Mouse (Mus musculus): ENCODE data around the gene Zfp526. TPM values are rescaled to one million over a fixed set of nuclear protein-coding genes. Genes with fewer than 3 reads are reported as not detected.

Gene Zfp526
- polyA plus RNA-seq, 1 experiment from 2014 or later, result 2.9 TPM

DNA sequence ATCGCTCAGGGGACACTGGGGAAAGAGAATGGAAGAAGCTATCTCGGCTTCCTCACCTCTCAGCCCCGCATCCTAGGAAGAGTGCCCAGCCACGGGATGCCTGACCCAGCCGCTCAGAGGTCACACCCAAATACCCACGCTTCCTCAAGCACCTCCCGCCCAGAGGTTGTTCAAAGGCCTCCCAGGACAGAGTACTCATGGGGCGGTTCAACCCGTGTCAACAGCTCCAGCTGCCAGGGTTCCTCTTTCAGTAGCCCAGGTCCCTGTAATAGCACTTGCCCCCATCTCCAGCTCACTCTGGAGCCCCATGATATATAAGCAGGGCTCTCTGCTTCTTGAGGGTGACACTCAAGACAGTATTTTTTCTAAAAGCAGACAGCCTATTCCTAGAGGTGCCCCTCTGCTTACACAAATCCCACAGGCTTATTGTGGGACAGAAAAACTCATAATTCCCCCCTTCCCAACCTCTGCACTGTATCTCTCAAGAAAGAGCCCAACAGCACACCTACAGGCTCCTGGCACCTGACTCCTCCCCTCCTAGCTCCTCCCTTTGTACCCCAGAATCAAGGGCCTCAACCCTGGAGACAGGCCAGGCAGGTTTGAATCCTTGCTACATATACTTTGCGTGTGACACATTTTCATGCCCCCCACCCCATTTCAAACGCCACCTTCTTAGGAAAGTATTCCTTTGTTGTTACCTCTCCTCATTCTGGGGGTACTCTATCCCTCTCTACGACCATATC lies 3.4 kb upstream of the Zfp526 start:
- Histone ChIP-seq H3K36me3 (no peaks in the 10 kb centered on the region; the same call in 1 of the 2 replicates), H3K4me1 (peaks cover 33% of the 10 kb centered on the region), H3K9ac (no peak overlapping the region), H3K4me3 (no peak overlapping the region), H3K9me3 (no peaks in the 10 kb centered on the region), H3K27me3 (replicated peaks) (no peaks in the 10 kb centered on the region), H3K4me2 (replicated peaks) (peak overlapping the region; percentile 98), H3K27ac (no peak overlapping the region)
- 63% methylated on average over 12 of the region's 12 CpGs for WGBS
- ATAC-seq (ENCODE audit: low FRiP score, low read depth), result no peak

DNA sequence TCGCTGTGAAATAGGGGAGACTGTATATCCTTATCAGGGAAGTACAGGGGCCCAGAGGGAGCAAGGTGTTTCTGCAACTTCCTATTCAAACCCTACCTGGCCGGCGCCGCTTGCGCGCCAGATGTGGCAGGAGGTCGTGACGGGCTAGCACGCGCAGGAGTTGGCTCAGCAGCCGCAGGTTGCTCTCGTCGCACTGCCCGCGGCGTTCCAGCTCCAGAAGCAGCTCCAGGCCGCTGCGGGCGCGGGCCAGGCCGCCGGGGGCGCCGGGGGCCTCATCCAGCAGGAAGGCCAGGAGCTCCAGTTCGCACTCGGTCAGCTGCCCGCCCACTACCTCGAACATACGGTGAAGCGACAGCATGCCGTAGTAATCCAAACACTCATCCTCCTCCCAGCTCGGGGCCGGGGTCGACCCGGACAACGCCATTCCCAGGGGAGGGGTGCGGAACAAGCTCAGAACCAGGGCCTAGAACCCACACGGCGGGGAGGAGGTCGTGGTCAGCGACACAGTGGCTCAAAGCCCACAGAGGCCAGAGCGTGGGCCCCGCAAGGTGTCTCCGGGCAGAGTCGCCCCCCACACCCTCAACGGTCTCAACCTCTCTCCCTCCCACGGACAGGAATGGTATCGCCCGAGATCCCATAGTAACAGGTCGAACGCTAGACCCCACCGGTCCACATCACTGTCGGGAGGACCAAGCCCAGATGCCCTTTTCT lies 2.4 kb upstream of the Zfp526 start:
- WGBS, result under 1% methylated on average over 53 of the region's 53 CpGs
- Histone ChIP-seq H3K27ac (no peak overlapping the region), H3K36me3 (peaks cover 4% of the 10 kb centered on the region), H3K9ac (peak overlapping the region; percentile 64), H3K4me1 (peaks cover 35% of the 10 kb centered on the region), H3K27me3 (replicated peaks) (no peaks in the 10 kb centered on the region), H3K4me3 (peak overlapping the region; percentile 49), H3K9me3 (no peaks in the 10 kb centered on the region), H3K4me2 (replicated peaks) (peak overlapping the region; percentile 98)
- ATAC-seq (ENCODE audit: low FRiP score, low read depth), result peak; percentile 25

DNA sequence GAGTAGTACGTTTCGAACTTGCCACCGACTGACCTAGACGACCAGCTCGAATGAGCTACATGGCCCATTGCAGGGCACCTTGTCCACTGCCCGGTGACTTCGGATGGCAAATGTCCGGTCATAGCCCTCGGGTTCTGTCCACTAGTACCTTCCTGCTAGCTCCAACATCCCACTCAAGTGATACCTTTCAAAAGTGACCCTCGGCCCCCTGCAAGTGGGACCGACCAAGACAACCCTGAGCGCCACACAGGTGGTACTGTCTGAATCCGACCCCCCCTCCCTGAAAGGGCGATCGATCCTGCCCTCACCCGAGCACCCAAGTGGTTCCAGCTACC lies 1.8 kb upstream of the Zfp526 start:
- H3K4me1 ChIP-seq, result peaks cover 35% of the 10 kb centered on the region
- H3K9ac ChIP-seq, result peak overlapping the region; percentile 64
- peak; percentile 28 for ATAC-seq (ENCODE audit: low FRiP score, low read depth)
- WGBS, result under 1% methylated on average over 16 of the region's 16 CpGs
- H3K36me3 ChIP-seq, result peaks cover 10% of the 10 kb centered on the region
- no peak overlapping the region for H3K27ac ChIP-seq
- H3K4me3 ChIP-seq, result peak overlapping the region; percentile 49
- H3K9me3 ChIP-seq, result no peaks in the 10 kb centered on the region
- no peaks in the 10 kb centered on the region for H3K27me3 ChIP-seq (replicated peaks)
- peak overlapping the region; percentile 98 for H3K4me2 ChIP-seq (replicated peaks)

DNA sequence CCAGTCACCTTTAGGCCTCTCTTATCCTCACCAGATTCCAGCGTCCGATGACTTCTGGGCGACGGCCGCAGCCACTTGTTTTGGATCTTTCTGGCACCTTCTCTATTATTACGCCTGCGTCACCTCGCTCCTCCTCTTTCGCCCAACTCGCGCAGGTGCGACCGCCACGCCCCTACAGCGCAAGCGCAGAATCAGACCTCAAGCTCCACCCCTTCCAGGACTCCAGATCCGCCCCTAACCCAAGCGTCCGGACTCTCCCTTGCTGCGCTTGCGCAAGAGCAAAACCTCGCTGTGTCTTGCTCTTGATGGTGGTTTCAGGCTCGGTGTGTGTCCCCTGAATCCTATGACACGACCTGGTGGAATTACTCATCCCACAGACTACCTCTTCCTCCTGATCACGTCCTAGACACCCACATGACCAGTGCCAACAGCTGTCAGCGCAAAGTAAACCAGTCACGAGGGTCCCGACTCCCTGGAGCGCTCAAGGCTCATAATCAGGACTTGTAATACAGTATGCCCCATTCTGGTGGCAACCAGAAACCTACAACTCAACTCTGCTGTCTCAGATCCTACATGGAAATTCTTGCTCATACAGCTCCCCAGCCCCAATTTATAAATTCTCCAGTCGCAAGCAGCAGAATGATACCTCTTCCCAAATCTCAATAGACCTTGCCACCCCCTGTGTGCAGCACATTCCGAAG lies 1.3 kb upstream of the Zfp526 start:
- H3K36me3 ChIP-seq, result peaks cover 15% of the 10 kb centered on the region
- H3K4me2 ChIP-seq (replicated peaks), result peak overlapping the region; percentile 98
- H3K27ac ChIP-seq, result no peak overlapping the region; the same call in 1 of the 2 replicates
- no peaks in the 10 kb centered on the region for H3K9me3 ChIP-seq
- ATAC-seq (ENCODE audit: low FRiP score, low read depth), result peak; percentile 73
- no peaks in the 10 kb centered on the region for H3K27me3 ChIP-seq (replicated peaks)
- peaks cover 35% of the 10 kb centered on the region for H3K4me1 ChIP-seq
- peak overlapping the region; percentile 64 for H3K9ac ChIP-seq
- H3K4me3 ChIP-seq, result peak overlapping the region; percentile 49
- 3% methylated on average over 31 of the region's 31 CpGs for WGBS

DNA sequence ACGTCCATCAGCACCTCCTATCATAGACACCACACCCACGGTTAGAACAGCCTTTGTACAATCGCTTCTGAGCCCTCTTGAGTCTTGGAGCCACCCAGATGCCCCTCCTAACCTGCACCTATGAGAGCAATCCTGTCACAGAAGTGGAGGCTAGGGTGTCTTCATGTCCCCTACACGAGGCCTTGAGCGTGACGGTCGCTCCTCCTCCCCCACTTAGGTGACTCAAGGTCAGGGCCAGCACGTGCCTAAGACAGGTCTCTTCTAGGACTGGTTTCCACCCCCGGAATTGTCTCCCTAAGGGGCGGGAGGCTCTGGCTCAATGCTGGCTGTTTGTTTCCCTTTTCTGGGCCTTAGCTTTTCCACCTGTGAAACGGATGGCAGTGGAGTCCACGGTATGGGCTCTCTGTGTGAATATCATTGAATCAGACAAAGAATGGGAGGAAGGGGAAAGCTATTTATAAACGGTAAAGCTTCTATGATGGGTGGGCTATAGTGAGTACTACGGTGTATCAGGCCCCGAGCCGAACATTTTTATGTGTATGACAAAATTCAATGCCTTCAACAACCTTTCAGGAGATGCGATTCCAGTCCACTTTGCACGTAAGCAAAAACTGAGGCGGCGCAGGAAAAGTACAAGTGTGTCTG lies 646 bp upstream of the Zfp526 start, which contains the start of gene Dedd2:
TSS of gene Dedd2 (minus strand) at position 159 of the 645 bp plus-strand sequence.
- no peak for ATAC-seq (ENCODE audit: low FRiP score, low read depth)
- Histone ChIP-seq H3K4me1 (peaks cover 35% of the 10 kb centered on the region), H3K9me3 (no peaks in the 10 kb centered on the region), H3K27me3 (replicated peaks) (no peaks in the 10 kb centered on the region), H3K36me3 (peaks cover 21% of the 10 kb centered on the region), H3K4me3 (peak within 1 kb of the TSS; percentile 49), H3K9ac (peak within 1 kb of the TSS; percentile 64), H3K27ac (peak within 1 kb of the TSS; percentile 4; the same call in 1 of the 2 replicates), H3K4me2 (replicated peaks) (peak within 1 kb of the TSS; percentile 98)
- 10% methylated on average over 20 of the region's 20 CpGs for WGBS

DNA sequence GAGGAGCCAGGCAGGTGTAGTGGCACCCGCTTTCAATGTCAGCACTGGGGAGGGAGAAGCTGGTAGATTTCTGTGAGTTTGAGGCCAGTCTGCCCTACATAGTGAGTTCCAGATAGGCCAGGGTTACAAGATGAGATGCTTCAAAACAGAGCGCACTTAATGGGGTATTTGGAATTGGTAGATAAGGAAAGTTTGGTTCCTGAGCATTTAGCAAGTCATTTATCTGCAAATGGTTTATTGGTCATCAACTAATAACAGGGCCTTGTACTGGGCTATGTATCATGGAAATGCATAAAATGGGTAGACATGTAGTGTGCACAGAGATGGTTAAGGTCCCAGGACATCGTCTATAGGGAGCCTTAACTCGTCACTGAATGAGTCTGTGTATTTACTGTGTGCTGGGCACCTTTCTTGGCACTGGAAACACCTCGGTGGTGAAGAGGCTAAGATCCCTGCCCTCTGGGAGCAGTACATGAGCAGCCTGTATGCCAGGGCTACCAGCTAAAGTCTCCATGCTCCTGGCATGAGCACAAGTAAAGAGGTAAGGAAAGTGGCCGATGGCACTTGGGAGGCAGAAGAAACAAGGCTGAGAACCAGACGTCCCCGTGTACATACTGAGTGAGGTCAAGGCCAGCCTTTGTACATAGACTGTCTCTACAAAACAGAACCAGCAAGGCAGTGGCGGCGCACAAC lies 1.2 kb downstream of the Zfp526 start:
- peak overlapping the region; percentile 49; the same call in 1 of the 2 replicates for H3K4me3 ChIP-seq
- H3K9me3 ChIP-seq, result no peaks in the 10 kb centered on the region
- peak overlapping the region; percentile 98 for H3K4me2 ChIP-seq (replicated peaks)
- peaks cover 40% of the 10 kb centered on the region for H3K36me3 ChIP-seq
- ATAC-seq (ENCODE audit: low FRiP score, low read depth), result no peak
- H3K27me3 ChIP-seq (replicated peaks), result no peaks in the 10 kb centered on the region
- no peak overlapping the region for H3K27ac ChIP-seq
- 0 out of 2 replicates have a peak overlapping the region, but pooled peaks have one; percentile 54 for H3K9ac ChIP-seq
- 92% methylated on average over 10 of the region's 10 CpGs for WGBS
- peaks cover 35% of the 10 kb centered on the region for H3K4me1 ChIP-seq

DNA sequence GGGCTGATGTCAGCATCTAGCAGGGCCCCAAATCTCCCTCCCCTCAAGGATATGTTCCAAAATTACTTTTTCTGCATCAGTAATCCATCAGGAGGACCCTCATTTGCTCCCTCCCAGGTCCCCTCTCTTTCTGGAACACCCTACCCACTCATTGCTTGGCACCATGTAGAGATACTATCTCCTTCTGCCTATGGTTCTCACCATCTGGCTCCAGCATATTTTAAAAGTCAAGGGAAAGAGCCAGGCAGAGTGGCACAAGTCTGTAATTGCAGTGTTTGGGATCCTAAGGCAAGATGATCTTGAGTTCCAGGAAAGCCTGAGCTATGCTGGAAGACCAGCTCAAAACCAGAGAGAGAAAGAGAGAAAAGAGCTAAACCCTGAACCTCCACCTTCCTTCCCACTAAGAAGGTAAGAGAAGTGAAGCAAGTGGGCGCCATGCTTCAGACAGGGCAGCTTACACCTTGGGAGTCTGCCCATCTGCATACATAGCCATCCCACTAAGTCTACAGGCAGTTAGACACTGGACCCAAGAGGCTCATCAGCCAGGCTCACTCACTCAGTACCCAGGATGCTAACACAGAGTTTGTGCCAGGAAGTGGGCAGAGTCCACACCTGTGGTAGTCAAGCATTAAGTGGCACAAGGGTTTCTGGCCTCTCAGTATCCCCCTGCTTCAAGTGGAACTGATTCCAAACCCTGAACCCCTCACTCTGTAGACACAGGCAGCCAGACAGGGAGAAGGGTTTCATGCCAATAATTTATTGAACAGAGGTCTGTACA lies 6.5 kb downstream of the Zfp526 start:
- Histone ChIP-seq H3K36me3 (peaks cover 93% of the 10 kb centered on the region), H3K27ac (no peak overlapping the region), H3K27me3 (replicated peaks) (no peaks in the 10 kb centered on the region), H3K9me3 (no peaks in the 10 kb centered on the region), H3K9ac (no peak overlapping the region), H3K4me3 (no peak overlapping the region), H3K4me1 (0 out of 2 replicates have a peak, but pooled peaks cover 3% of the 10 kb centered on the region), H3K4me2 (replicated peaks) (no peak overlapping the region)
- ATAC-seq (ENCODE audit: low FRiP score, low read depth), result no peak
- 88% methylated on average over 1 of the region's 1 CpGs for WGBS

DNA sequence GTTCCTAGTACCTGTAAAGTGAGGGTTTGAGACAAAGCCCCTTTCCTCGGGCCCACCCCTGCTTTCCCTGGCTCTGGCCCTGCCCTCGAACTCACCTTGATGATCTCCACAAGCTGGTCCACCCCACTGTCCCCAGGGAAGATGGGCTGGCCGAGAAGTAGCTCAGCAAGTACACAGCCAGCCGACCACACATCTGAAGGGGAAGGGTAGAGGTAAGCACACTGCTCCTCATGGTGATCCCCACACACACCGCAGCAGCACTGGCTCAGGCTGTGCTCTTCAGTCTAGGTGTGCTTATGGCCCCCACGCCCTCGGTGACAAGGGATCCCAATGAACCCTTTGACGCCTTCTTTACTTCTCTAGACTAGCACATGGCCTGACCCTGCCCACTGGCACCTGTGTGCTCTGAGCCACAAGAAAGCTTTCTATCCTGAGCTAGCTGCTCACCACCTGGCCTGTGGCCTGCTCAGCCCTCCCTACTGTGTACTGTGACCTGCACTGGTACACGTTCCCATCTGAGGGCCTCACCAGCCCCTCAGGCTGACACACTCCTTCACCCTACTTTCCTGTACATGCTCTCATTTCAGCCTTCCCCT lies 9.6 kb downstream of the Zfp526 start:
- no peak overlapping the region for H3K9ac ChIP-seq
- no peak overlapping the region for H3K4me2 ChIP-seq (replicated peaks)
- H3K27ac ChIP-seq, result no peak overlapping the region
- ATAC-seq (ENCODE audit: low FRiP score, low read depth), result no peak
- H3K4me3 ChIP-seq, result no peak overlapping the region
- H3K4me1 ChIP-seq, result peaks cover 5% of the 10 kb centered on the region
- H3K36me3 ChIP-seq, result peaks cover 94% of the 10 kb centered on the region
- WGBS, result 91% methylated on average over 9 of the region's 9 CpGs
- H3K9me3 ChIP-seq, result no peaks in the 10 kb centered on the region
- H3K27me3 ChIP-seq (replicated peaks), result no peaks in the 10 kb centered on the region

DNA sequence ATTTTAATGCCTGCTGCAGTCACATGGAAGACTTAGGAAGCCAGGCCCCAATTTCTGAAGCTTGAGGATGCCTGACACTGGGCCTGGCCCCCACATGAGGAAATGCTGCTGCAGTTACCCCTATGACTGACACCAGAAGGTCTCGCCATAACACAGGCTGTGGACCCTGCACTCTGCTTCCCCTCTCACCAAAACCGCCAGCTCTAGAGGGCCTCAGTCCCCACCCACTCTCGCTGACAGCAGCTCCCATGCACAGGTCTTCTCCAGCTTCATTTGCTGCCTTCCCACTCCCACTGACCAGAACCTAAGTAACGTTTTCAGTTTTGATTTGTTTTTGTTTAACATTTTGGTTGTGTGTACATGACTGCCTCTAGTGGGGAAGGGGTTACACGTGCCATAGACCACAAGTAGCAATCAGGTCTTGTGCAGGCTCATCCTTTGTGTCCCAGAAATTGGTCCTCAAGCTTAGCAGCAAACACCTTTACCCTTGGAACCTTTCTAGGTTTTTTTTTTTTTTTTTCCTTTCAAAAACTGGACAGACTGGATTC lies 10.9 kb downstream of the Zfp526 start:
- Histone ChIP-seq H3K4me1 (peaks cover 18% of the 10 kb centered on the region), H3K36me3 (peaks cover 81% of the 10 kb centered on the region), H3K27me3 (replicated peaks) (no peaks in the 10 kb centered on the region), H3K27ac (no peak overlapping the region), H3K4me2 (replicated peaks) (no peak overlapping the region), H3K4me3 (no peak overlapping the region), H3K9me3 (no peaks in the 10 kb centered on the region), H3K9ac (no peak overlapping the region)
- ATAC-seq (ENCODE audit: low FRiP score, low read depth), result no peak
- 68% methylated on average over 5 of the region's 5 CpGs for WGBS

DNA sequence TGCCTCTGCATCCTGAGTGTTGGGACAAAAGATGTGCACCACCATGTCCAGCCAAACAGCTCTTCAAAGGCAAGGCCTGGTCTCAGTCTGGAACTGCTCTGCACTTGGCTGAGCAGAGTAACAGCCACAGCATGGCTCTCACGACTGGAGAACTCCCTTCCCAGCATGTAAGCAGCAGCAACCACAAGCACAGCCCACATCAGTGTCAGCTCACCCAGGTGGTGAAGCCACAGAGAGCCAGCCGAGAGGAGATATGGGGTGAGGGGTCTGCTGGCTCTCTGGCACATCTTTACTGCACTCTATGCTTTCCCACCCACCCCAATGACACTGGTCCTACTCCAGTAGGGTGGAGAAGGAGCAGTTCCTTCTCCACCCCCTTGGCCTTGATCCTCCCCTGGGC lies 11.8 kb downstream of the Zfp526 start:
- ATAC-seq (ENCODE audit: low FRiP score, low read depth), result no peak
- H3K4me3 ChIP-seq, result no peak overlapping the region
- no peak overlapping the region for H3K4me2 ChIP-seq (replicated peaks)
- H3K27ac ChIP-seq, result no peak overlapping the region
- WGBS, result 86% methylated on average over 2 of the region's 2 CpGs
- peaks cover 18% of the 10 kb centered on the region for H3K4me1 ChIP-seq
- H3K27me3 ChIP-seq (replicated peaks), result no peaks in the 10 kb centered on the region
- no peak overlapping the region for H3K9ac ChIP-seq
- no peaks in the 10 kb centered on the region for H3K9me3 ChIP-seq
- peaks cover 72% of the 10 kb centered on the region for H3K36me3 ChIP-seq
